Mouse (Mus musculus) ES-E14 (cell line): ENCODE measurements around the gene Hoxa3. TPM values are rescaled to one million over a fixed set of nuclear protein-coding genes. Genes with fewer than 3 reads are reported as not detected.
A peak's percentile ranks its signal among the peaks of the same experiment; 100 is the strongest.

Experiments used
- DNase-seq: peaks from one replicate; pipeline ENCODE4 v3.0.0-alpha.2; 2013; ENCODE audit warnings: low read depth, low spot score
- H3K27ac ChIP-seq: 2 replicates; pipeline ENCODE4 v1.5.1; 2012; ENCODE audit warnings: low read depth, mild to moderate bottlenecking, low read length, moderate library complexity, mixed read lengths; ENCODE audit not compliant: poor library complexity, insufficient read depth, severe bottlenecking
- H3K36me3 ChIP-seq: 2 replicates; pipeline ENCODE4 v1.6.1; 2012; ENCODE audit warnings: mild to moderate bottlenecking, low read length, moderate library complexity, mixed read lengths; ENCODE audit not compliant: control insufficient read depth, poor library complexity, insufficient read depth, severe bottlenecking
- H3K4me1 ChIP-seq, 2 experiments: fragments of 150-350 bp in 1 of 2; sonication (generic) in 1 of 2; 2 replicates each; pipeline ENCODE4 v1.6.1; 2012; ENCODE audit warnings: low read length in 2 of 2, mild to moderate bottlenecking in 1 of 2, mixed read lengths in 1 of 2; ENCODE audit not compliant: control insufficient read depth in 2 of 2, insufficient read depth in 2 of 2, poor library complexity in 1 of 2
- H3K4me3 ChIP-seq, 2 experiments: fragments of 150-350 bp in 1 of 2; sonication (generic) in 1 of 2; 2 replicates each; pipeline ENCODE4 v1.5.1; 2012; ENCODE audit warnings: low read length in 2 of 2, low read depth in 1 of 2, mild to moderate bottlenecking in 1 of 2, mixed read lengths in 1 of 2; ENCODE audit not compliant: insufficient read depth in 1 of 2, poor library complexity in 1 of 2, severe bottlenecking in 1 of 2
- H3K9ac ChIP-seq: 2 replicates; pipeline ENCODE4 v1.6.1; 2012; ENCODE audit warnings: low read depth, mild to moderate bottlenecking, low read length, mixed read lengths; ENCODE audit not compliant: poor library complexity, insufficient read depth, severe bottlenecking
- H3K9me3 ChIP-seq: fragments of 150-350 bp; sonication (generic); 2 replicates; pipeline ENCODE4 v1.6.1; 2012; ENCODE audit warnings: low read depth, mild to moderate bottlenecking, low read length; ENCODE audit not compliant: control insufficient read depth, insufficient read depth
- CHD2 ChIP-seq: IDR thresholded peaks from 2 replicates; pipeline ENCODE4 v1.6.1; 2014; ENCODE audit warnings: mild to moderate bottlenecking, low read depth, low read length, inconsistent platforms
- HCFC1 ChIP-seq: IDR thresholded peaks from 2 replicates; pipeline ENCODE4 v1.6.1; 2012; ENCODE audit warnings: low read length, inconsistent platforms, borderline replicate concordance; ENCODE audit not compliant: insufficient read depth
- MAFK ChIP-seq: IDR thresholded peaks from 2 replicates; pipeline ENCODE4 v1.6.1; 2014; ENCODE audit warnings: mild to moderate bottlenecking, low read depth, low read length, inconsistent platforms; ENCODE audit not compliant: insufficient read depth
- ZC3H11A ChIP-seq: IDR thresholded peaks from 2 replicates; pipeline ENCODE4 v1.6.1; 2012; ENCODE audit warnings: low read depth, mild to moderate bottlenecking, inconsistent platforms, low read length, borderline replicate concordance
- ZNF384 ChIP-seq: IDR thresholded peaks from 2 replicates; pipeline ENCODE4 v1.6.1; 2012; ENCODE audit warnings: low read depth, low read length, inconsistent platforms
- in situ Hi-C, 2 experiments: fragments of 600-800 bp; cut with MboI; formaldehyde crosslinking; loops; one replicate each; pipeline ENCODE4 v1.15.1; 2025; ENCODE audit warnings: low sequenced_read_pairs in 2 of 2, inconsistent platforms in 1 of 2; ENCODE audit not compliant: unreplicated experiment in 2 of 2
- total RNA-seq: library from RNA; depleted of rRNA; stranded (reverse); fragments of 300-350 nt; gene quantifications from 2 replicates; pipeline ENCODE4 v1.2.3, GENCODE M21; 2012

Gene Hoxa3
- total RNA-seq, 1 experiment, result 0.27 TPM

- H3K4me3 ChIP-seq, result no peak overlapping the region
- no peaks in the 10 kb centered on the region for H3K36me3 ChIP-seq
- H3K4me1 ChIP-seq, result peaks cover 0 to 2% of the 10 kb centered on the region in 2 experiments; a peak in 1 of 4 replicates
- no peaks in the 10 kb centered on the region for H3K9me3 ChIP-seq
- TF ChIP-seq CHD2 (no peak), MAFK (no peak), HCFC1 (no peak), ZC3H11A (no peak), ZNF384 (no peak)
- no peak for DNase-seq
- no peak overlapping the region for H3K27ac ChIP-seq
- no peak overlapping the region for H3K9ac ChIP-seq
- in situ Hi-C loops, result no loop called here
Observed at GRCm38 (mm10) chr6:52189909-52190308, 23.2 kb downstream of the Hoxa3 start.

- DNase-seq, result no peak
- in situ Hi-C loops, result no loop called here
- Histone ChIP-seq H3K4me3 (no peak overlapping the region), H3K27ac (no peak overlapping the region), H3K4me1 (peaks cover 0 to 2% of the 10 kb centered on the region in 2 experiments; a peak in 1 of 4 replicates), H3K9ac (no peak overlapping the region), H3K36me3 (no peaks in the 10 kb centered on the region), H3K9me3 (no peaks in the 10 kb centered on the region)
- TF ChIP-seq MAFK (no peak), ZNF384 (no peak), ZC3H11A (no peak)
Observed at GRCm38 (mm10) chr6:52189172-52189591, 24.0 kb downstream of the Hoxa3 start.

- H3K9ac ChIP-seq, result no peak overlapping the region
Observed at GRCm38 (mm10) chr6:52186500-52186899, 26.6 kb downstream of the Hoxa3 start.

GRCm38 (mm10) chr6:52185834-52186233 is 27.3 kb downstream of the Hoxa3 start:
- Histone ChIP-seq H3K4me3 (no peak overlapping the region), H3K27ac (no peak overlapping the region), H3K9ac (no peak overlapping the region), H3K4me1 (no peaks in the 10 kb centered on the region), H3K9me3 (no peaks in the 10 kb centered on the region), H3K36me3 (no peaks in the 10 kb centered on the region)
- in situ Hi-C loops, result no loop called here
- TF ChIP-seq ZC3H11A (no peak), HCFC1 (no peak), ZNF384 (no peak), CHD2 (no peak), MAFK (no peak)
- DNase-seq, result no peak

More at GRCm38 (mm10) chr6:52186500-52186899, 26.6 kb downstream of the Hoxa3 start:
- TF ChIP-seq HCFC1, result no peak
- TF ChIP-seq CHD2, result no peak
- TF ChIP-seq MAFK, result no peak
- no peak for TF ChIP-seq ZNF384
- no peak for TF ChIP-seq ZC3H11A
- Histone ChIP-seq H3K4me1 (peaks cover 0 to 2% of the 10 kb centered on the region in 2 experiments; a peak in 1 of 4 replicates), H3K4me3 (no peak overlapping the region), H3K9me3 (no peaks in the 10 kb centered on the region), H3K36me3 (no peaks in the 10 kb centered on the region), H3K27ac (no peak overlapping the region)
- in situ Hi-C loops, result no loop called here
- DNase-seq, result no peak

- Histone ChIP-seq H3K9me3 (no peaks in the 10 kb centered on the region), H3K27ac (no peak overlapping the region), H3K4me3 (no peak overlapping the region), H3K4me1 (no peaks in the 10 kb centered on the region), H3K9ac (no peak overlapping the region), H3K36me3 (no peaks in the 10 kb centered on the region)
- no peak for DNase-seq
- no peak for TF ChIP-seq CHD2
- no peak for TF ChIP-seq HCFC1
- TF ChIP-seq ZNF384, result peak; percentile 76
- no peak for TF ChIP-seq MAFK
- no peak for TF ChIP-seq ZC3H11A
- in situ Hi-C loops, result no loop called here
Observed at GRCm38 (mm10) chr6:52185222-52185621, 27.9 kb downstream of the Hoxa3 start.
